Mouse (Mus musculus) ES-E14 (cell line): ENCODE data around the gene Gpr132.

Source experiments
- CHD2 ChIP-seq: IDR thresholded peaks from 2 replicates; pipeline ENCODE4 v1.6.1; 2014; ENCODE audit warnings: mild to moderate bottlenecking, low read depth, low read length, inconsistent platforms
- HCFC1 ChIP-seq: IDR thresholded peaks from 2 replicates; pipeline ENCODE4 v1.6.1; 2012; ENCODE audit warnings: low read length, inconsistent platforms, borderline replicate concordance; ENCODE audit not compliant: insufficient read depth
- MAFK ChIP-seq: IDR thresholded peaks from 2 replicates; pipeline ENCODE4 v1.6.1; 2014; ENCODE audit warnings: mild to moderate bottlenecking, low read depth, low read length, inconsistent platforms; ENCODE audit not compliant: insufficient read depth
- ZNF384 ChIP-seq: IDR thresholded peaks from 2 replicates; pipeline ENCODE4 v1.6.1; 2012; ENCODE audit warnings: low read depth, low read length, inconsistent platforms

DNA sequence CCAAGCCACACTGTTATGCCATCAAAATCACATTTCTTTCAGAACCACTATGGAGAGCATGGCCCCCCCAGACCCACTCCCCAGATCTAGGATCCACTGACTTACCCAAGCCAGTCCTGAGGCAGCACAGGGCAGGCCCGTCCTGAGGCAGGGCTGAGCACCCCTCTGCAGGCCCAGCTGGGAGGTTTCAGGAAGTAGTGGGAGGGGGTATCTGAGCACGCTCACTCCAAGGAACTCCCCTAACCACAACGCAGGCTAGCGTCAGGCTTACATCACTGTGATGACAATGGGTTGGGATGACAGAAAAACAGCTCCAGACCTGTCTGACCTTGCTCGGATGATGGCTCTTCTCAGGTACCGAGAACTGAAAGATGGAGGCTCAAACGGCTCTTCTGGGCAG lies 7.3 kb downstream of the Gpr132 start:
- TF ChIP-seq HCFC1 (no peak), ZNF384 (no peak), MAFK (no peak), CHD2 (no peak)
